Mouse (Mus musculus) forebrain, embryonic 14.5 days (tissue): ENCODE data around the gene Gm45194. TPM values are rescaled to one million over a fixed set of nuclear protein-coding genes. Genes with fewer than 3 reads are reported as not detected.

Source experiments
- ATAC-seq: fragments of 200-750 bp; cut with Nextera tagmentation; 2 replicates; pipeline ENCODE4 v1.8.0; 2017; ENCODE audit warnings: mild to moderate bottlenecking, moderate library complexity
- DNase-seq: peaks from one replicate; pipeline ENCODE4 v3.0.0-alpha.2; 2015; ENCODE audit warnings: low spot score
- H3K27ac ChIP-seq: fragments of 300-500 bp; sonication (generic); 2 replicates; pipeline ENCODE4 v1.5.1; 2014; ENCODE audit warnings: low read depth, mild to moderate bottlenecking, control low read depth, low read length, moderate library complexity
- H3K27me3 ChIP-seq: fragments of 300-500 bp; sonication (generic); replicated peaks from 2 replicates; pipeline ENCODE4 v1.6.1; 2014; ENCODE audit warnings: low read length, control low read depth, mixed read lengths; ENCODE audit not compliant: control insufficient read depth, insufficient read depth
- H3K36me3 ChIP-seq: fragments of 300-500 bp; sonication (generic); 2 replicates; pipeline ENCODE4 v1.6.1; 2014; ENCODE audit warnings: low read length, control low read depth; ENCODE audit not compliant: control insufficient read depth, insufficient read depth
- H3K4me1 ChIP-seq: fragments of 300-500 bp; sonication (generic); 2 replicates; pipeline ENCODE4 v1.6.1; 2014; ENCODE audit warnings: antibody characterized with exemption, low read length, control low read depth; ENCODE audit not compliant: control insufficient read depth, insufficient read depth
- H3K4me2 ChIP-seq: fragments of 300-500 bp; sonication (generic); 2 replicates; pipeline ENCODE4 v1.6.1; 2014; ENCODE audit warnings: mild to moderate bottlenecking, control low read depth, low read length
- H3K4me3 ChIP-seq: fragments of 300-500 bp; sonication (generic); 2 replicates; pipeline ENCODE4 v1.5.1; 2014; ENCODE audit warnings: low read depth, low read length, control low read depth
- H3K9ac ChIP-seq: fragments of 300-500 bp; sonication (generic); 2 replicates; pipeline ENCODE4 v1.6.1; 2014; ENCODE audit warnings: mild to moderate bottlenecking, low read length, control low read depth, moderate library complexity
- H3K9me3 ChIP-seq: fragments of 300-500 bp; sonication (generic); replicated peaks from 2 replicates; pipeline ENCODE4 v1.6.1; 2016; ENCODE audit warnings: low read length, control low read depth, mixed read lengths; ENCODE audit not compliant: control insufficient read depth
- WGBS: fragments of 180-500 bp; shearing (Covaris S2); extraction: QIAGEN DNeasy Blood & Tissue Kit; methylation state at CpG from one replicate; pipeline ENCODE4 v1.1.7; 2014; 5-methylcytosine and 5-hydroxymethylcytosine counted together
- polyA plus RNA-seq: library from polyadenylated mRNA; unstranded; fragments of >200 nt; fragmentation: Nextera tagmentation; extraction: Ambion mirVana; gene quantifications from 2 replicates; pipeline ENCODE4 v1.2.1, GENCODE M21; 2014

Gm45194 gene
- polyA plus RNA-seq, 1 experiment from 2014 or later, result 0.57 TPM

GRCm38 (mm10) chrX:112238749-112239148 is 347.6 kb downstream of the Gm45194 start, which contains the start of gene 4933403O08Rik:
Gene 4933403O08Rik (plus strand): TSS chrX:112239049.
- no peaks in the 10 kb centered on the region for H3K4me1 ChIP-seq
- H3K4me2 ChIP-seq, result no peak within 1 kb of the TSS
- H3K27me3 ChIP-seq, result no peaks in the 10 kb centered on the region
- DNase-seq, result no peak
- no peaks in the 10 kb centered on the region for H3K9me3 ChIP-seq
- H3K27ac ChIP-seq, result no peak within 1 kb of the TSS
- H3K36me3 ChIP-seq, result no peaks in the 10 kb centered on the region
- WGBS, result 94% methylated on average over 3 of the region's 3 CpGs
- ATAC-seq, result no peak
- no peak within 1 kb of the TSS for H3K4me3 ChIP-seq
- H3K9ac ChIP-seq, result no peak within 1 kb of the TSS

- Histone ChIP-seq H3K4me1 (no peaks in the 10 kb centered on the region), H3K27me3 (no peaks in the 10 kb centered on the region), H3K27ac (no peak overlapping the region), H3K9me3 (no peaks in the 10 kb centered on the region), H3K4me2 (no peak overlapping the region), H3K36me3 (no peaks in the 10 kb centered on the region), H3K4me3 (no peak overlapping the region), H3K9ac (no peak overlapping the region)
- DNase-seq (no peak), ATAC-seq (no peak)
- WGBS, result 78% methylated on average over 1 of the region's 1 CpGs
These were observed 351.7 kb downstream of the Gm45194 start for GRCm38 (mm10) chrX:112242916-112243315.

- H3K4me2 ChIP-seq, result no peak overlapping the region
- ATAC-seq, result no peak
- H3K9me3 ChIP-seq, result no peaks in the 10 kb centered on the region
- no peaks in the 10 kb centered on the region for H3K27me3 ChIP-seq
- no peaks in the 10 kb centered on the region for H3K4me1 ChIP-seq
- 87% methylated on average over 2 of the region's 2 CpGs for WGBS
- H3K27ac ChIP-seq, result no peak overlapping the region
- H3K36me3 ChIP-seq, result no peaks in the 10 kb centered on the region
- DNase-seq, result no peak
- no peak overlapping the region for H3K9ac ChIP-seq
- no peak overlapping the region for H3K4me3 ChIP-seq
These were observed 364.3 kb downstream of the Gm45194 start for GRCm38 (mm10) chrX:112255513-112255912.

GRCm38 (mm10) chrX:112273550-112273949 is 382.4 kb downstream of the Gm45194 start:
- DNase-seq (no peak), ATAC-seq (no peak)
- Histone ChIP-seq H3K9me3 (no peaks in the 10 kb centered on the region), H3K9ac (no peak overlapping the region), H3K4me3 (no peak overlapping the region), H3K27ac (no peak overlapping the region), H3K4me2 (no peak overlapping the region), H3K27me3 (no peaks in the 10 kb centered on the region), H3K4me1 (no peaks in the 10 kb centered on the region), H3K36me3 (no peaks in the 10 kb centered on the region)
- 86% methylated on average over 1 of the region's 1 CpGs for WGBS

Other genes with a start within 250 kb of the Gm45194 start
- 1.4 and 1.9 TPM in 2 replicates for gene Hdx, start 194.3 kb upstream of the Gm45194 start, polyA plus RNA-seq
- 1.1 and 1.4 TPM in 2 replicates for gene Tex16, start 119.6 kb downstream of the Gm45194 start, polyA plus RNA-seq